Mouse (Mus musculus): ENCODE measurements around the gene Palm.

DNA sequence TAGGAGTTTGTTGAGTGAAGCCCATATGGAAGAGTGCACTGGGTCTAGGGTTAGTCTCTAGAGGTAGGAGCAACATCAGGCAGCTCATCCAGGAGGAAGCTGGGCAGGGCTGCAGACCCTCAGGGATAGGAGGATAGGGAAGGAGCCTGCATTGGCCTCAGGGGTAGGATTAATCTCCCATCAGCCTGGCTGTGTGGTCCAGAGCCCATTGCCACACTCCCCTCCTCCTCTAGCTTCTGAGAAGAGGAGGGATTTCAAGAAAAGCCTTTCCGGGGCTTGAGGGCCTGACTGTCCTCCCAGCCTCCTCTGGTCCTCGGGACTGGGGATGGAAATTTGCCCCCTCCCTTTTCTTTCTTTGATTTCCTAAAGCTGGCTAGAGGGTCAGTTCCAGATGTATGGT is 14.2 kb upstream of the Palm start:
- no peak for TF ChIP-seq EP300 (IDR thresholded peaks at IDR 0.05)
- TF ChIP-seq CTCF (IDR thresholded peaks at IDR 0.05), result no peak

Measured in lung, postnatal 0 days (tissue).